Comparison of ENCODE assay signal across 31 mouse cellular contexts in genomic region chrX:13612115-13612514, GRCm38 (mm10). TPM values are rescaled to one million over a fixed set of nuclear protein-coding genes. Genes with fewer than 3 reads are reported as not detected.
"Had no signal": no experiment of that assay in that cellular context is flagged by ENCODE, and none has a peak within 500 bp of the region (broad histone marks: within the 10 kb centered on the region; RNA-seq: fewer than 3 reads in every experiment).

No protein-coding gene starts in this region.

- H3K4me1 ChIP-seq: embryonic facial prominence, embryonic 10.5 days; embryonic facial prominence, embryonic 12.5 days; embryonic facial prominence, embryonic 13.5 days; embryonic facial prominence, embryonic 15.5 days; forebrain, embryonic 10.5 days; forebrain, embryonic 12.5 days; forebrain, embryonic 13.5 days; forebrain, embryonic 15.5 days; heart, embryonic 10.5 days had no signal

- H3K27me3 ChIP-seq: embryonic facial prominence, embryonic 12.5 days; embryonic facial prominence, embryonic 15.5 days; forebrain, embryonic 12.5 days; forebrain, embryonic 13.5 days; forebrain, embryonic 15.5 days had no signal

- H3K9ac ChIP-seq: embryonic facial prominence, embryonic 12.5 days; embryonic facial prominence, embryonic 13.5 days; embryonic facial prominence, embryonic 15.5 days; forebrain, embryonic 12.5 days; forebrain, embryonic 13.5 days; forebrain, embryonic 15.5 days; forebrain, postnatal 0 days had no signal

- H3K4me3 ChIP-seq: embryonic facial prominence, embryonic 10.5 days; embryonic facial prominence, embryonic 12.5 days; embryonic facial prominence, embryonic 13.5 days; embryonic facial prominence, embryonic 15.5 days; erythroblast, embryonic 14.5 days; forebrain, embryonic 10.5 days; forebrain, embryonic 12.5 days; forebrain, embryonic 13.5 days; forebrain, embryonic 15.5 days; gastrocnemius, adult 2 months; heart, adult 2 months; heart, embryonic 10.5 days had no signal

- H3K27ac ChIP-seq: embryonic facial prominence, embryonic 10.5 days; embryonic facial prominence, embryonic 12.5 days; embryonic facial prominence, embryonic 13.5 days; embryonic facial prominence, embryonic 15.5 days; forebrain, embryonic 10.5 days; forebrain, embryonic 12.5 days; forebrain, embryonic 13.5 days; forebrain, embryonic 15.5 days; gastrocnemius, adult 2 months; heart, adult 2 months; heart, embryonic 10.5 days had no signal

- H3K36me3 ChIP-seq: embryonic facial prominence, embryonic 12.5 days; embryonic facial prominence, embryonic 15.5 days; forebrain, embryonic 12.5 days; forebrain, embryonic 15.5 days had no signal

- H3K9me3 ChIP-seq: embryonic facial prominence, embryonic 10.5 days; embryonic facial prominence, embryonic 12.5 days; embryonic facial prominence, embryonic 13.5 days; embryonic facial prominence, embryonic 15.5 days; forebrain, embryonic 10.5 days; forebrain, embryonic 12.5 days; forebrain, embryonic 13.5 days; forebrain, embryonic 15.5 days; heart, embryonic 10.5 days had no signal

- DNase-seq: cerebellum, adult 9-10 months; cerebellum, adult 9-11 months; cerebellum, postnatal 10 days; cerebellum, postnatal 14 days; cerebellum, postnatal 25 days; cerebellum, postnatal 36 days; embryo, embryonic 11 days; forebrain, postnatal 0 days; gastrocnemius, adult 2 months; gastrocnemius, postnatal 10 days; gastrocnemius, postnatal 25 days; gastrocnemius, postnatal 36 days; heart, adult 11 months; heart, adult 18-20 months; heart, adult 2 months had no signal

RNA-seq across cellular contexts. Expression of gene Gpr34, which starts 19.8 kb away (rescaled TPM):
- total RNA-seq: granulocyte monocyte progenitor cell, adult 5-6 weeks had no signal
- polyA plus RNA-seq: erythroblast, embryonic 14.5 days had no signal

RNA-seq across cellular contexts. Expression of gene Gpr82, which starts 49.0 kb away (rescaled TPM):
- total RNA-seq: common myeloid progenitor, adult 5-6 weeks; forebrain, postnatal 0 days; gastrocnemius, adult 18-20 months; gastrocnemius, adult 2 months; gastrocnemius, adult 8-10 months; gastrocnemius, postnatal 10 days; gastrocnemius, postnatal 25 days; gastrocnemius, postnatal 36 days; gastrocnemius, postnatal 4 days; granulocyte monocyte progenitor cell, adult 5-6 weeks; heart, adult 18-20 months; heart, adult 2 months; heart, adult 8-10 months had no signal
- polyA plus RNA-seq: erythroblast, embryonic 14.5 days; heart, adult 2 months had no signal
